Mouse (Mus musculus) cortical plate, adult 2 months (tissue): ENCODE measurements at regions not wholly inside any gene's neighbourhood (a gene's known extent, or its start where the extent isn't known, plus 50 kb on each side); places are given as distances from the start of the nearest gene placed in this dataset.

ENCODE experiments used
- CTCF ChIP-seq: fragments of 200-500 bp; IDR thresholded peaks from 2 replicates; pipeline ENCODE4 v1.5.1; 2011; ENCODE audit warnings: mild to moderate bottlenecking, control low read depth, low read length; ENCODE audit not compliant: insufficient read depth; ENCODE audit errors: extremely low read depth
- POLR2A ChIP-seq: fragments of 200-500 bp; IDR thresholded peaks from 2 replicates; pipeline ENCODE4 v1.6.1; 2011; ENCODE audit warnings: mild to moderate bottlenecking, low read length, control low read depth; ENCODE audit not compliant: insufficient read depth; ENCODE audit errors: extremely low read depth

DNA sequence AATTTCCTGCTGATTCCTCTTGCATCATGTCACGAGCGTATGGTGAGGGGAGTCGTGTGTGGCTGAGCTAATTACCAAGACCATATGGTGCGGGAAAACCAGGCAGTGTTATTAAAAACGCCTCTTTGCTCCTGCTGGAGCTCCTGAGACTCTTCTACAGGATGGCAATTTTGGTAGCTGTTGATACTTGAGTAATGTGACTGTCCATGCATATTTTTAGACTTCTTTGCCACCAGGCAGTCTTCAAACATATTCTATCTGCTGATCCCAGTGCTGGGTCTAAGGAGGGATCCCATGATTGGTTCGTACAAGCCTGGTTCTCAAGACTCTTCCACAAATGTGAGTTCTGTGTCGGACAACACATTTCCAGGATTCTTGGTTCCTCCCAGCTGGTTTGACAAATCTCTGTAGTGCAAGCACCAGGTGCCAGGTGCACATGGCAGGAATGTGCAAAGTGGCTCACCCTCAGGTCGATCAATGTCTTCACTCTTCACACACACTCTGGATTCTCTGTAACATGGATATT is 52.3 kb upstream of the Gm11983 start:
- no peak for TF ChIP-seq CTCF
- TF ChIP-seq POLR2A, result no peak
